In genomic region chr7:137071346-137071745, GRCm38 (mm10) we compare ENCODE assay signal across 31 mouse cellular contexts.
"Had no signal": no experiment of that assay in that cellular context is flagged by ENCODE, and none has a peak within 500 bp of the region (broad histone marks: within the 10 kb centered on the region; RNA-seq: fewer than 3 reads in every experiment).

No protein-coding gene starts in this region.

- H3K4me2 ChIP-seq: limb, embryonic 12.5 days; limb, embryonic 13.5 days; limb, embryonic 15.5 days; liver, embryonic 11.5 days; liver, embryonic 12.5 days; liver, embryonic 13.5 days; liver, embryonic 15.5 days; lung, embryonic 14.5 days; lung, embryonic 15.5 days; midbrain, embryonic 12.5 days; midbrain, embryonic 13.5 days; neural tube, embryonic 12.5 days; neural tube, embryonic 13.5 days had no signal

- H3K4me1 ChIP-seq: liver, embryonic 12.5 days; liver, embryonic 13.5 days; liver, embryonic 15.5 days; lung, embryonic 15.5 days; megakaryocyte, embryonic 14.5 days; midbrain, embryonic 12.5 days had no signal

- H3K9me3 ChIP-seq: limb, embryonic 10.5 days; limb, embryonic 12.5 days; limb, embryonic 13.5 days; limb, embryonic 15.5 days; liver, embryonic 12.5 days; liver, embryonic 13.5 days; liver, embryonic 15.5 days; lung, embryonic 15.5 days; midbrain, embryonic 10.5 days; midbrain, embryonic 12.5 days; midbrain, embryonic 13.5 days; neural tube, embryonic 12.5 days; neural tube, embryonic 13.5 days had no signal

- H3K36me3 ChIP-seq: limb, embryonic 10.5 days; limb, embryonic 12.5 days; limb, embryonic 13.5 days; limb, embryonic 15.5 days; liver, embryonic 12.5 days; liver, embryonic 13.5 days; liver, embryonic 15.5 days; lung, embryonic 15.5 days; midbrain, embryonic 10.5 days; midbrain, embryonic 12.5 days; midbrain, embryonic 13.5 days; neural tube, embryonic 12.5 days; neural tube, embryonic 13.5 days had no signal

- H3K9ac ChIP-seq: limb, embryonic 12.5 days; limb, embryonic 13.5 days; limb, embryonic 15.5 days; liver, embryonic 12.5 days; liver, embryonic 13.5 days; liver, embryonic 14.5 days; liver, embryonic 15.5 days; liver, postnatal 0 days; lung, embryonic 14.5 days; lung, embryonic 15.5 days; midbrain, embryonic 12.5 days; midbrain, embryonic 13.5 days; neural tube, embryonic 12.5 days; neural tube, embryonic 13.5 days had no signal

- ATAC-seq: liver, embryonic 12.5 days; liver, postnatal 0 days; lung, postnatal 0 days; midbrain, embryonic 13.5 days; midbrain, embryonic 16.5 days had no signal

- DNase-seq: left cerebral cortex, postnatal 4 days; liver; liver, embryonic 13.5 days; liver, postnatal 0 days; lung, adult 18-20 months; lung, adult 2 months; lung, embryonic 14.5 days; lung, postnatal 10 days; lung, postnatal 14 days; lung, postnatal 36 days; lung, postnatal 4 days; midbrain, embryonic 14.5 days had no signal

- H3K27me3 ChIP-seq: limb, embryonic 15.5 days; liver, embryonic 12.5 days; liver, embryonic 13.5 days; liver, embryonic 15.5 days; lung, embryonic 15.5 days; megakaryocyte, embryonic 14.5 days; midbrain, embryonic 12.5 days; neural tube, embryonic 12.5 days had no signal

- H3K27ac ChIP-seq: limb, embryonic 10.5 days; limb, embryonic 12.5 days; limb, embryonic 13.5 days; limb, embryonic 15.5 days; liver, embryonic 12.5 days; liver, embryonic 13.5 days; liver, embryonic 14.5 days; liver, embryonic 15.5 days; lung, embryonic 15.5 days; macrophage; midbrain, embryonic 10.5 days; midbrain, embryonic 12.5 days; midbrain, embryonic 13.5 days; neural tube, embryonic 12.5 days; neural tube, embryonic 13.5 days had no signal

- H3K4me3 ChIP-seq: limb, embryonic 10.5 days; limb, embryonic 12.5 days; limb, embryonic 13.5 days; limb, embryonic 15.5 days; liver, embryonic 12.5 days; liver, embryonic 13.5 days; liver, embryonic 15.5 days; lung, embryonic 15.5 days; megakaryocyte, embryonic 14.5 days; midbrain, embryonic 10.5 days; midbrain, embryonic 12.5 days; midbrain, embryonic 13.5 days; myocyte; neural tube, embryonic 12.5 days; neural tube, embryonic 13.5 days had no signal
